Mouse (Mus musculus) hindbrain, embryonic 16.5 days (tissue): ENCODE results near the gene Prc1. TPM values are rescaled to one million over a fixed set of nuclear protein-coding genes. Genes with fewer than 3 reads are reported as not detected.

Source experiments
- ATAC-seq: fragments of 200-750 bp; cut with Nextera tagmentation; 2 replicates; pipeline ENCODE4 v1.8.0; 2017; ENCODE audit warnings: moderate TSS enrichment, moderate library complexity
- H3K27ac ChIP-seq: fragments of 300-500 bp; sonication (generic); 2 replicates; pipeline ENCODE4 v1.5.1; 2014; ENCODE audit warnings: low read depth, mild to moderate bottlenecking, control low read depth, low read length, moderate library complexity
- H3K27me3 ChIP-seq: fragments of 300-500 bp; sonication (generic); replicated peaks from 2 replicates; pipeline ENCODE4 v1.6.1; 2014; ENCODE audit warnings: low read length; ENCODE audit not compliant: control insufficient read depth, insufficient read depth
- H3K36me3 ChIP-seq: fragments of 300-500 bp; sonication (generic); 2 replicates; pipeline ENCODE4 v1.6.1; 2014; ENCODE audit warnings: mild to moderate bottlenecking, low read length, moderate library complexity, mixed read lengths; ENCODE audit not compliant: control insufficient read depth, insufficient read depth
- H3K4me1 ChIP-seq: fragments of 300-500 bp; sonication (generic); 2 replicates; pipeline ENCODE4 v1.6.1; 2014; ENCODE audit warnings: low read depth, low read length; ENCODE audit not compliant: control insufficient read depth, insufficient read depth
- H3K4me2 ChIP-seq: fragments of 300-500 bp; sonication (generic); 2 replicates; pipeline ENCODE4 v1.6.1; 2014; ENCODE audit warnings: mild to moderate bottlenecking, low read length, control low read depth, moderate library complexity
- H3K4me3 ChIP-seq: fragments of 300-500 bp; sonication (generic); 2 replicates; pipeline ENCODE4 v1.5.1; 2014; ENCODE audit warnings: mild to moderate bottlenecking, low read length, control low read depth, moderate library complexity
- H3K9ac ChIP-seq: fragments of 300-500 bp; sonication (generic); 2 replicates; pipeline ENCODE4 v1.6.1; 2014; ENCODE audit warnings: low read depth, mild to moderate bottlenecking, control low read depth, low read length, moderate library complexity
- H3K9me3 ChIP-seq: fragments of 300-500 bp; sonication (generic); 2 replicates; pipeline ENCODE4 v1.6.1; 2014; ENCODE audit warnings: mild to moderate bottlenecking, low read length, moderate library complexity; ENCODE audit not compliant: control insufficient read depth
- WGBS: fragments of 180-500 bp; shearing (Covaris S2); extraction: QIAGEN DNeasy Blood & Tissue Kit; methylation state at CpG from one replicate; pipeline ENCODE4 v1.1.7; 2014; 5-methylcytosine and 5-hydroxymethylcytosine counted together
- polyA plus RNA-seq: library from polyadenylated mRNA; unstranded; fragments of >200 nt; fragmentation: Nextera tagmentation; extraction: Ambion mirVana; gene quantifications from 2 replicates; pipeline ENCODE4 v1.2.1, GENCODE M21; 2015

Prc1 gene
- polyA plus RNA-seq, 1 experiment from 2014 or later: 34.9 TPM

GRCm38 (mm10) chr7:80260625-80261371, 33.5 kb upstream of the Prc1 start, which contains the start of gene Ngrn:
TSS of gene Ngrn (plus strand) at chr7:80261215.
- Histone ChIP-seq H3K4me2 (peak within 1 kb of the TSS; percentile 83), H3K4me3 (peak within 1 kb of the TSS; percentile 94), H3K27ac (peak within 1 kb of the TSS; percentile 84), H3K4me1 (peaks cover 11% of the 10 kb centered on the region), H3K9ac (peak within 1 kb of the TSS; percentile 87), H3K9me3 (no peaks in the 10 kb centered on the region), H3K36me3 (peaks cover 16% of the 10 kb centered on the region), H3K27me3 (peaks cover 14% of the 10 kb centered on the region)
- WGBS: 26% methylated on average over 40 of the region's 40 CpGs
- ATAC-seq: peak; percentile 94

- peak overlapping the region; percentile 83 for H3K4me2 ChIP-seq
- H3K4me3 ChIP-seq: peak overlapping the region; percentile 94
- H3K9ac ChIP-seq: peak overlapping the region; percentile 87
- H3K27me3 ChIP-seq: peaks cover 14% of the 10 kb centered on the region
- H3K36me3 ChIP-seq: peaks cover 22% of the 10 kb centered on the region
- WGBS: 2% methylated on average over 32 of the region's 32 CpGs
- peak overlapping the region; percentile 84 for H3K27ac ChIP-seq
- peak; percentile 80 for ATAC-seq
- peaks cover 11% of the 10 kb centered on the region for H3K4me1 ChIP-seq
- no peaks in the 10 kb centered on the region for H3K9me3 ChIP-seq
These were observed 32.8 kb upstream of the Prc1 start for GRCm38 (mm10) chr7:80261372-80261990.

GRCm38 (mm10) chr7:80264606-80265005, 29.6 kb upstream of the Prc1 start:
- peaks cover 29% of the 10 kb centered on the region for H3K36me3 ChIP-seq
- no peak overlapping the region for H3K27ac ChIP-seq
- WGBS: 94% methylated on average over 12 of the region's 12 CpGs
- no peak overlapping the region for H3K9ac ChIP-seq
- no peak for ATAC-seq
- no peak overlapping the region for H3K4me3 ChIP-seq
- peaks cover 19% of the 10 kb centered on the region for H3K4me1 ChIP-seq
- H3K4me2 ChIP-seq: no peak overlapping the region
- H3K27me3 ChIP-seq: no peaks in the 10 kb centered on the region; the same call in 1 of the 2 replicates
- no peaks in the 10 kb centered on the region for H3K9me3 ChIP-seq

GRCm38 (mm10) chr7:80267764-80268163, 26.5 kb upstream of the Prc1 start:
- no peak for ATAC-seq
- no peak overlapping the region for H3K4me2 ChIP-seq
- peaks cover 21% of the 10 kb centered on the region for H3K4me1 ChIP-seq
- H3K27ac ChIP-seq: no peak overlapping the region
- H3K9me3 ChIP-seq: no peaks in the 10 kb centered on the region
- 79% methylated on average over 1 of the region's 1 CpGs for WGBS
- H3K9ac ChIP-seq: no peak overlapping the region
- no peaks in the 10 kb centered on the region for H3K27me3 ChIP-seq
- H3K36me3 ChIP-seq: peaks cover 32% of the 10 kb centered on the region
- no peak overlapping the region for H3K4me3 ChIP-seq

GRCm38 (mm10) chr7:80268897-80269750, 25.1 kb upstream of the Prc1 start, which contains the start of gene Vps33b:
TSS of gene Vps33b (plus strand) at chr7:80269649.
- Histone ChIP-seq H3K4me1 (peaks cover 21% of the 10 kb centered on the region), H3K36me3 (peaks cover 44% of the 10 kb centered on the region), H3K9me3 (no peaks in the 10 kb centered on the region; the same call in 1 of the 2 replicates), H3K27ac (peak within 1 kb of the TSS; percentile 53), H3K27me3 (no peaks in the 10 kb centered on the region), H3K9ac (peak within 1 kb of the TSS; percentile 71), H3K4me3 (peak within 1 kb of the TSS; percentile 60), H3K4me2 (peak within 1 kb of the TSS; percentile 81)
- 4% methylated on average over 21 of the region's 21 CpGs for WGBS
- ATAC-seq: peak; percentile 92

- Histone ChIP-seq H3K36me3 (peaks cover 44% of the 10 kb centered on the region), H3K4me3 (peak overlapping the region; percentile 60), H3K4me1 (peaks cover 21% of the 10 kb centered on the region), H3K4me2 (peak overlapping the region; percentile 81), H3K9ac (peak overlapping the region; percentile 71), H3K27ac (peak overlapping the region; percentile 53), H3K9me3 (peaks cover 5% of the 10 kb centered on the region), H3K27me3 (no peaks in the 10 kb centered on the region)
- peak; percentile 63 for ATAC-seq
- under 1% methylated on average over 23 of the region's 23 CpGs for WGBS
These were observed 24.4 kb upstream of the Prc1 start for GRCm38 (mm10) chr7:80269751-80270255.

GRCm38 (mm10) chr7:80273456-80273855, 20.8 kb upstream of the Prc1 start:
- WGBS: 98% methylated on average over 2 of the region's 2 CpGs
- no peak overlapping the region for H3K9ac ChIP-seq
- peaks cover 10% of the 10 kb centered on the region for H3K9me3 ChIP-seq
- no peak overlapping the region for H3K4me3 ChIP-seq
- H3K4me2 ChIP-seq: no peak overlapping the region
- no peak overlapping the region for H3K27ac ChIP-seq
- H3K4me1 ChIP-seq: peaks cover 19% of the 10 kb centered on the region
- H3K27me3 ChIP-seq: no peaks in the 10 kb centered on the region
- no peak for ATAC-seq
- H3K36me3 ChIP-seq: peaks cover 51% of the 10 kb centered on the region

- no peak for ATAC-seq
- Histone ChIP-seq H3K4me1 (no peaks in the 10 kb centered on the region), H3K36me3 (peaks cover 63% of the 10 kb centered on the region), H3K27ac (no peak overlapping the region), H3K27me3 (no peaks in the 10 kb centered on the region), H3K9me3 (peaks cover 10% of the 10 kb centered on the region), H3K4me3 (no peak overlapping the region), H3K4me2 (no peak overlapping the region), H3K9ac (no peak overlapping the region)
- 98% methylated on average over 4 of the region's 4 CpGs for WGBS
These were observed 17.9 kb upstream of the Prc1 start for GRCm38 (mm10) chr7:80276374-80276773.
